Mouse (Mus musculus): ENCODE results near the gene Crybg3. TPM values are rescaled to one million over a fixed set of nuclear protein-coding genes. Genes with fewer than 3 reads are reported as not detected.

The Crybg3 gene
- polyA plus RNA-seq, 1 experiment from 2014 or later, result 3.1 TPM

DNA sequence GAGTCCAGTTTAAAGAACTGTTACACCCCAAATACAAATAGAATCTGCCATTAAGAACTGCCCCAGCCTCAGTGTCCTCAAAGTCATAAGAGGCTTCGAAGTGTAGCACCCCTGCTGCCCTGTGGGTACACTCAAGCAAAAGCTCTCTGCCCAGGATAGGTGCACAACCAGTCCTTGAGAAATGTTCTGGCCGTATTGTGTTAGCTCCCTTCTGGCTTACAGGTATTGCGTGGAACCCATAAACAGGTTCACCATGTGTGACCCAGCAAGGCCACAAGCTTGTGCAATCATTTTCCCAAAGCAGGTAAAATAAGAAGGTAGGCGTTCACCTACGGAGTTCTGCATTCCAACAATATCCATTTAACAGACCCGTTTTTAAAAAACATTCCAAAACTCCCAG is 3.5 kb downstream of the Crybg3 start:
- no peaks in the 10 kb centered on the region for H3K27me3 ChIP-seq (replicated peaks; ENCODE audit: control insufficient read depth, insufficient read depth, low read length)
- no peak overlapping the region for H3K4me3 ChIP-seq (ENCODE audit: low read depth, low read length)
- H3K4me2 ChIP-seq (replicated peaks; ENCODE audit: low read depth), result no peak overlapping the region
- 92% methylated on average over 6 of the region's 6 CpGs for WGBS
- no peak for TF ChIP-seq CTCF (IDR thresholded peaks at IDR 0.05; ENCODE audit: low read depth)
- H3K36me3 ChIP-seq (ENCODE audit: control insufficient read depth, insufficient read depth), result no peaks in the 10 kb centered on the region
- no peaks in the 10 kb centered on the region for H3K4me1 ChIP-seq (replicated peaks; ENCODE audit: control insufficient read depth, insufficient read depth, low read length)
- no peak overlapping the region for H3K27ac ChIP-seq (ENCODE audit: low read depth, low read length)
- no peaks in the 10 kb centered on the region for H3K9me3 ChIP-seq (ENCODE audit: control insufficient read depth)
- no peak for ATAC-seq
- no peak overlapping the region for H3K9ac ChIP-seq (ENCODE audit: low read depth, low read length)

DNA sequence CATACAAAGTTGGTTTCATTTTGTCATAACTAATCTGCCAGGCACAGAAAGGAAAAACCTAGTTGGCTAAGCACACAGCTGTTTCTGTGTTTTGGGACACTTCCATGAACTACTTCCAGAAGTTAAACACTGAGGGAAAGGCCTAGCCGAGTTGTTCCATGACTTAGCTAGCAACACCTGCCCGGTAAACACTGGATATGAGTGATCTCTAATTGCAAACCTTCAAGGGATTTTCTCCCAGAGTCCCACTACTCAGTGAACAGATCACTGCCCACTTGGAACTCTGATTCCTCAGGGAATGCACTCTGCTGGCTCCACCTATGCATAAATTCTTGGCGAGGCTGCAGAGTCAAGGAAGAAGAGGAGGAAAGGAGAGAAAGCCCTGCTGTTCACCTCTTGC is 6.1 kb downstream of the Crybg3 start:
- no peak overlapping the region for H3K4me2 ChIP-seq (replicated peaks; ENCODE audit: low read depth)
- no peaks in the 10 kb centered on the region for H3K27me3 ChIP-seq (replicated peaks; ENCODE audit: control insufficient read depth, insufficient read depth, low read length)
- H3K9me3 ChIP-seq (ENCODE audit: control insufficient read depth), result no peaks in the 10 kb centered on the region
- WGBS, result 60% methylated on average over 3 of the region's 3 CpGs
- H3K4me3 ChIP-seq (ENCODE audit: low read depth, low read length), result no peak overlapping the region
- H3K4me1 ChIP-seq (replicated peaks; ENCODE audit: control insufficient read depth, insufficient read depth, low read length), result no peaks in the 10 kb centered on the region
- H3K9ac ChIP-seq (ENCODE audit: low read depth, low read length), result no peak overlapping the region
- H3K27ac ChIP-seq (ENCODE audit: low read depth, low read length), result no peak overlapping the region
- ATAC-seq, result no peak
- no peaks in the 10 kb centered on the region for H3K36me3 ChIP-seq (ENCODE audit: control insufficient read depth, insufficient read depth)
- no peak for TF ChIP-seq CTCF (IDR thresholded peaks at IDR 0.05; ENCODE audit: low read depth)

DNA sequence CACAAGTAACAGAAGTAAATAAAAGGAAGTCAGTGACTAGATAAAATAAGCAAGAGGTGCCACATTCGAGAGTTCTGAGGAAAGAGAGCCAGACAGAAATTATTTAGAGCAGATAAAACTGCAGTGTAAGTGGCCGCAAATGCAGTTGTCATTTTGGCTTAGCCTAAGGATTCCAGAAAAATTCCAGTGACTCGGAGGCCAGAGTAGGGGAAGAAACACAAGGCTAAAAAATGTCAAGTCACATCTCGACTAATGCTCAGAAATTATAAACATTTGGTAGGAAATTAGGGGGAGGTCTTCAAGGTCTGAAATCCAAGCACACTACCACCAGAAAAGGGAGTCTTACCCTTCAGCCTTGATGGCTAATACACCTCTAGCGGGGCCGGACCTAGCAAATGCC is 10.0 kb downstream of the Crybg3 start:
- no peak overlapping the region for H3K9ac ChIP-seq (ENCODE audit: low read depth, low read length)
- H3K4me1 ChIP-seq (replicated peaks; ENCODE audit: control insufficient read depth, insufficient read depth, low read length), result no peaks in the 10 kb centered on the region
- H3K27ac ChIP-seq (ENCODE audit: low read depth, low read length), result no peak overlapping the region
- no peak for TF ChIP-seq CTCF (IDR thresholded peaks at IDR 0.05; ENCODE audit: low read depth)
- no peak for ATAC-seq
- 63% methylated on average over 6 of the region's 6 CpGs for WGBS
- H3K4me3 ChIP-seq (ENCODE audit: low read depth, low read length), result no peak overlapping the region
- no peaks in the 10 kb centered on the region for H3K9me3 ChIP-seq (ENCODE audit: control insufficient read depth)
- H3K27me3 ChIP-seq (replicated peaks; ENCODE audit: control insufficient read depth, insufficient read depth, low read length), result no peaks in the 10 kb centered on the region
- H3K4me2 ChIP-seq (replicated peaks; ENCODE audit: low read depth), result no peak overlapping the region
- H3K36me3 ChIP-seq (ENCODE audit: control insufficient read depth, insufficient read depth), result no peaks in the 10 kb centered on the region

DNA sequence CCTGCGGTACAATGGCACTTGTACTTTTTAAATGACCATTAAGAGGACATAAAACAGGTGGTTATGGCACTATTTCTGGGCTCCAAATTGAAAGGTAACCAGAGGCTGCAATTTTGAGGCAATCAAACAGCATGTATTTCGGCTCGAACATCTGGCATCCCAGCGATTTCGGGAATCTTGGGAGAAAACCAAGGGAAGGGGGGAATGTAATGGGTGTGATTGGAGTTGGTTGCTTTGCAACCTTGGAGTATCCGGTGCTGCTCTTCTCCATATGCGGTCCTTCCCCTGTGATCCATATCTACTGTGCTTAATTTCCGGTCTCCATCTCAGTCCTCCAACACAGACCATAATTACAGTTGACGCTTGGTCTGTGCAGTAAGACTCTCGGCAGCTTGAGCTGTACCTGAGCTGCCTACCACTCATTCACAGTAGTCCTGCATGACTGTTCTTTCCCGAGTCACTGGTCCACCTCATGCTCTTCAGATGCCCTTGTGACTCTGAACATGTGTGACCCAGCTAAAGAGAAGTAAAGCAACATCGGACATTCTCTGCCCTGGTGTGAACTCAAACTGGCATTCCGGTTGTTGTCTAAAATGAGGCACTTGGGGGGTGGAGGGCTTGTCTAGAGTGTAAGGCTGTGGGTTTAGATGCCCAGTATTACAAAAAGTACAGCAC is 12.3 kb downstream of the Crybg3 start:
- Histone ChIP-seq H3K27ac (ENCODE audit: low read depth, low read length) (no peak overlapping the region), H3K4me2 (replicated peaks; ENCODE audit: low read depth) (no peak overlapping the region), H3K9me3 (ENCODE audit: control insufficient read depth) (no peaks in the 10 kb centered on the region), H3K4me1 (replicated peaks; ENCODE audit: control insufficient read depth, insufficient read depth, low read length) (no peaks in the 10 kb centered on the region), H3K36me3 (ENCODE audit: control insufficient read depth, insufficient read depth) (no peaks in the 10 kb centered on the region), H3K9ac (ENCODE audit: low read depth, low read length) (no peak overlapping the region), H3K4me3 (ENCODE audit: low read depth, low read length) (no peak overlapping the region), H3K27me3 (replicated peaks; ENCODE audit: control insufficient read depth, insufficient read depth, low read length) (no peaks in the 10 kb centered on the region)
- 93% methylated on average over 13 of the region's 13 CpGs for WGBS
- ATAC-seq, result no peak
- no peak for TF ChIP-seq CTCF (IDR thresholded peaks at IDR 0.05; ENCODE audit: low read depth)

DNA sequence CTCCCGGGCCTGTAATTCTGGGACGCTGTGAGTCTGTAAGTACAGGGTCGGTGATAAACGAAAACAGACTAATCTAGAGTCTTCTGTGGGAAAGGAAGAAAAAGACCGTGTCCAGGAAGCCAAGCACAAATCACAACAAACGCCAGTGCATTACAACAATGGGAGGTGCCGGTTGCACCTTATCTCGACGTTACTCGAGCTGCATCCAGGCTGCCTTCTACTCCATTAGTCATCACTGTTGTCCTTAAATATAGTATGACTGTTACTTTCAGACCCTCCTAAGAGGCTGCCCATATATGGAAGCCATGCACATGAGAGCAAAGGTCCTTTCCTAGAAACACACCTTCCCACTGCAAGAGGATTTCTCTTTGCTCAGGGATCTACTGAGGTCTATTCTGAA is 13.0 kb downstream of the Crybg3 start:
- no peak overlapping the region for H3K4me2 ChIP-seq (replicated peaks; ENCODE audit: low read depth)
- ATAC-seq, result 0 out of 2 replicates have a peak, but pooled peaks have one; percentile 25
- no peak overlapping the region for H3K9ac ChIP-seq (ENCODE audit: low read depth, low read length)
- H3K4me1 ChIP-seq (replicated peaks; ENCODE audit: control insufficient read depth, insufficient read depth, low read length), result no peaks in the 10 kb centered on the region
- no peaks in the 10 kb centered on the region for H3K36me3 ChIP-seq (ENCODE audit: control insufficient read depth, insufficient read depth)
- TF ChIP-seq CTCF (IDR thresholded peaks at IDR 0.05; ENCODE audit: low read depth), result no peak
- H3K4me3 ChIP-seq (ENCODE audit: low read depth, low read length), result no peak overlapping the region
- no peaks in the 10 kb centered on the region for H3K27me3 ChIP-seq (replicated peaks; ENCODE audit: control insufficient read depth, insufficient read depth, low read length)
- H3K27ac ChIP-seq (ENCODE audit: low read depth, low read length), result no peak overlapping the region
- 63% methylated on average over 10 of the region's 10 CpGs for WGBS
- no peaks in the 10 kb centered on the region for H3K9me3 ChIP-seq (ENCODE audit: control insufficient read depth)

DNA sequence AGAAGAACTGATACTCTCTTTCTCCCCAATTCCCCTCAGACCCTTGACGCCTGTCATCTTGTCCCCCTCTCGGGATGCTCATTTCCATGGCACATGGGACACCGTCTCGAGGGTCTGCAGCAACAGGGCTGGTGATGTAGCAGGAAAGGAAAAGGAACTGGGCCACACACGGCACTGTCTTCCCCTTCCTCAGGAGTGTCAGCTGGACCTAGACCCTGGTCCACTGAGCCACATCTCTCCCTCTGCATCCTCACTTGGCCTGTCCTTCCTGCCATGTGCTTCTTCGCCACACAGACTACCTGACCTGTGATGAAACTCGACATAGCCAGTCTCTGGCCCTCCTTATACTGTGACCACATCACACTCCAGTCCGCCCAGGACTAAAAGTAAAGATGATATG is 13.9 kb downstream of the Crybg3 start:
- no peaks in the 10 kb centered on the region for H3K36me3 ChIP-seq (ENCODE audit: control insufficient read depth, insufficient read depth)

More for the DNA sequence above, 13.9 kb downstream of the Crybg3 start:
- no peaks in the 10 kb centered on the region for H3K4me1 ChIP-seq (replicated peaks; ENCODE audit: control insufficient read depth, insufficient read depth, low read length)
- no peak for TF ChIP-seq CTCF (IDR thresholded peaks at IDR 0.05; ENCODE audit: low read depth)
- no peak overlapping the region for H3K4me2 ChIP-seq (replicated peaks; ENCODE audit: low read depth)
- H3K27me3 ChIP-seq (replicated peaks; ENCODE audit: control insufficient read depth, insufficient read depth, low read length), result no peaks in the 10 kb centered on the region
- no peak for ATAC-seq
- H3K4me3 ChIP-seq (ENCODE audit: low read depth, low read length), result no peak overlapping the region
- no peaks in the 10 kb centered on the region for H3K9me3 ChIP-seq (ENCODE audit: control insufficient read depth)
- WGBS, result 92% methylated on average over 8 of the region's 8 CpGs
- H3K9ac ChIP-seq (ENCODE audit: low read depth, low read length), result no peak overlapping the region
- no peak overlapping the region for H3K27ac ChIP-seq (ENCODE audit: low read depth, low read length)

Data from intestine, postnatal 0 days (tissue).